Mouse (Mus musculus): Measurements from ENCODE around the gene Ptprj.

DNA sequence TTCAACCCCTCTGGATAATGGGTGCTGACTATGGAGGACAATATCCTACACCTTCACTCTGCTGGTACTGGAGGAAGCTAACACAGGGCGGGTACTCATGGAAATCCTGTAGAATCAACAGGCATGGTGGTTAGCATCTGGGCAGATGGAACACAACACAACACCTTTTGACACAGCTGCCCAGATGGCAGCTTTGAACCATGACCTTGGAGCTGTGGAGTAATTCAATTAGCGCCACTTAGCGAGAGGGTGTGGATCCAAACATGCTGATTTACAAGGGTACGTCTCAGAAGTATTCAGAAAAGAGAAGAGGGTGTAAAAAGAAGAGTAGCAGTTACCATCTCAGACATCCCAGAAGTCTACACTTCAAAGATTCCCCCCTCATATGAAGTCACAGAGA, 25.6 kb downstream of the Ptprj start:
- TF ChIP-seq POLR2A (IDR thresholded peaks at IDR 0.05; ENCODE audit: insufficient read depth, low read depth, low read length) (no peak), CTCF (IDR thresholded peaks at IDR 0.05; ENCODE audit: insufficient read depth, low read depth, low read length) (no peak)

Data from olfactory bulb, adult 2 months (tissue).